In genomic region chr4:88955571-88955970, GRCm38 (mm10) we compare ENCODE assay signal across 22 mouse cellular contexts.
DNase-seq lines count a peak whose midpoint lies in the region; ATAC-seq and TF ChIP-seq lines count a peak whose summit lies in the region.
"Had no signal": no experiment of that assay in that cellular context is flagged by ENCODE, and none has a peak within 500 bp of the region (broad histone marks: within the 10 kb centered on the region; RNA-seq: fewer than 3 reads in every experiment).

No protein-coding gene starts in this region.

- H3K9ac ChIP-seq in heart, embryonic 16.5 days (ENCODE audit: low read length), result no peak overlapping the region
- no peak overlapping the region for H3K9ac ChIP-seq in forebrain, embryonic 11.5 days (ENCODE audit: low read length)
- H3K9ac ChIP-seq: embryonic facial prominence, embryonic 12.5 days; midbrain, embryonic 15.5 days; neural tube, embryonic 15.5 days had no signal

- peak overlapping the region; percentile 40 for H3K4me2 ChIP-seq in heart, embryonic 16.5 days (ENCODE audit: low read depth, low read length)
- no peak overlapping the region for H3K4me2 ChIP-seq in forebrain, embryonic 11.5 days (ENCODE audit: low read depth, low read length, severe bottlenecking)
- H3K4me2 ChIP-seq: embryonic facial prominence, embryonic 12.5 days; midbrain, embryonic 15.5 days; neural tube, embryonic 15.5 days had no signal

- H3K4me3 ChIP-seq in heart, embryonic 16.5 days (ENCODE audit: low read length), result no peak overlapping the region
- H3K4me3 ChIP-seq in embryonic fibroblast, embryonic 13.5 days (ENCODE audit: insufficient read depth, low read length), result no peak overlapping the region
- no peak overlapping the region for H3K4me3 ChIP-seq in forebrain, embryonic 11.5 days (ENCODE audit: low read depth, low read length)
- H3K4me3 ChIP-seq: embryonic facial prominence, embryonic 12.5 days; layer of hippocampus, adult 2 months; midbrain, embryonic 15.5 days; neural tube, embryonic 15.5 days had no signal

- 0 out of 2 replicates have a peak, but pooled peaks cover 5% of the 10 kb centered on the region for H3K4me1 ChIP-seq in heart, embryonic 16.5 days (ENCODE audit: control insufficient read depth, insufficient read depth, low read length)
- peaks cover 15% of the 10 kb centered on the region for H3K4me1 ChIP-seq in embryonic fibroblast, embryonic 13.5 days (ENCODE audit: control insufficient read depth, insufficient read depth, low read length)
- H3K4me1 ChIP-seq in forebrain, embryonic 11.5 days (replicated peaks; ENCODE audit: control insufficient read depth, insufficient read depth, low read length), result no peaks in the 10 kb centered on the region; the same call in 1 of the 2 replicates
- H3K4me1 ChIP-seq: embryonic facial prominence, embryonic 12.5 days; midbrain, embryonic 15.5 days; neural tube, embryonic 15.5 days had no signal

- 69% methylated on average over 7 of the region's 7 CpGs for WGBS in heart, embryonic 16.5 days
- 87% methylated on average over 7 of the region's 7 CpGs for WGBS in forebrain, embryonic 11.5 days

- H3K9me3 ChIP-seq in heart, embryonic 16.5 days (replicated peaks; ENCODE audit: control insufficient read depth, low read length), result no peaks in the 10 kb centered on the region
- no peaks in the 10 kb centered on the region for H3K9me3 ChIP-seq in forebrain, embryonic 11.5 days (ENCODE audit: control insufficient read depth, low read length)
- H3K9me3 ChIP-seq: embryonic facial prominence, embryonic 12.5 days; midbrain, embryonic 15.5 days; neural tube, embryonic 15.5 days had no signal

- intact Hi-C loops in heart, postnatal 36 days (cut with DNase I), result loop anchor here (5.0 kb wide), 1 partner anchor 87 kb away; no protein-coding TSS in a partner anchor

- no peak for ATAC-seq in heart, embryonic 16.5 days (replicated peaks; ENCODE audit: extremely low read depth, insufficient read depth, low FRiP score)
- no peak for ATAC-seq in forebrain, embryonic 11.5 days (replicated peaks; ENCODE audit: low FRiP score)
- ATAC-seq: forebrain, embryonic 16.5 days; hindbrain, embryonic 16.5 days; midbrain, embryonic 15.5 days; Patski had no signal

- H3K27ac ChIP-seq in heart, embryonic 16.5 days (ENCODE audit: low read length), result no peak overlapping the region
- peak overlapping the region; percentile 69; the same call in 1 of the 2 replicates for H3K27ac ChIP-seq in embryonic fibroblast, embryonic 13.5 days (ENCODE audit: insufficient read depth, low read length)
- no peak overlapping the region for H3K27ac ChIP-seq in forebrain, embryonic 11.5 days (ENCODE audit: low read depth, low read length)
- H3K27ac ChIP-seq: embryonic facial prominence, embryonic 12.5 days; layer of hippocampus, adult 2 months; midbrain, embryonic 15.5 days; neural tube, embryonic 15.5 days had no signal

- no peaks in the 10 kb centered on the region for H3K36me3 ChIP-seq in heart, embryonic 16.5 days (ENCODE audit: control insufficient read depth, insufficient read depth)
- no peaks in the 10 kb centered on the region for H3K36me3 ChIP-seq in forebrain, embryonic 11.5 days (ENCODE audit: control insufficient read depth, insufficient read depth, low read length)
- H3K36me3 ChIP-seq: embryonic facial prominence, embryonic 12.5 days; midbrain, embryonic 15.5 days; neural tube, embryonic 15.5 days had no signal

- H3K27me3 ChIP-seq in heart, embryonic 16.5 days (ENCODE audit: control insufficient read depth, insufficient read depth, low read length), result no peaks in the 10 kb centered on the region
- no peaks in the 10 kb centered on the region for H3K27me3 ChIP-seq in forebrain, embryonic 11.5 days (ENCODE audit: control insufficient read depth, insufficient read depth, low read length)
- H3K27me3 ChIP-seq: embryonic facial prominence, embryonic 12.5 days; midbrain, embryonic 15.5 days; neural tube, embryonic 15.5 days; Patski had no signal

- TF ChIP-seq CTCF in embryonic fibroblast, embryonic 13.5 days (IDR thresholded peaks at IDR 0.05; ENCODE audit: borderline replicate concordance, insufficient read depth, low read length), result no peak

- no peak for TF ChIP-seq POLR2A in embryonic fibroblast, embryonic 13.5 days (IDR thresholded peaks at IDR 0.05; ENCODE audit: low read depth, low read length)

- DNase-seq in heart, postnatal 36 days, result no peak
- peak; percentile 77 for DNase-seq in 3134 (ENCODE audit: extremely low read depth, insufficient read length, low spot score)
- peak; percentile 6 for DNase-seq in lung, postnatal 10 days
- DNase-seq in forebrain, embryonic 11.5 days (ENCODE audit: low spot score), result no peak
- no peak for DNase-seq in yolk sac, embryonic 10.5 days (ENCODE audit: low spot score)
- no peak for DNase-seq in spleen, adult 12 weeks (ENCODE audit: low spot score)
- DNase-seq: adrenal gland, adult 8-10 months; cerebellum, adult 9-10 months; kidney, adult 18-20 months; kidney, postnatal 14 days; left cerebral cortex, postnatal 4 days; liver; thymus, postnatal 25 days had no signal

Comparison
In these comparisons a context has a peak if more than half of its experiments do, and no peak if none do; other contexts are left out.
1. DNase-seq: peak in 3134 (single experiment) and lung, postnatal 10 days (single experiment); none in heart, postnatal 36 days (0 of 2), forebrain, embryonic 11.5 days (single experiment), yolk sac, embryonic 10.5 days (single experiment) and spleen, adult 12 weeks (single experiment).